Mouse (Mus musculus): ENCODE data around the gene Akap12. TPM values are rescaled to one million over a fixed set of nuclear protein-coding genes. Genes with fewer than 3 reads are reported as not detected.
A peak's percentile ranks its signal among the peaks of the same experiment; 100 is the strongest.

The Akap12 gene
- polyA plus RNA-seq, 1 experiment, result 14.1 TPM

DNA sequence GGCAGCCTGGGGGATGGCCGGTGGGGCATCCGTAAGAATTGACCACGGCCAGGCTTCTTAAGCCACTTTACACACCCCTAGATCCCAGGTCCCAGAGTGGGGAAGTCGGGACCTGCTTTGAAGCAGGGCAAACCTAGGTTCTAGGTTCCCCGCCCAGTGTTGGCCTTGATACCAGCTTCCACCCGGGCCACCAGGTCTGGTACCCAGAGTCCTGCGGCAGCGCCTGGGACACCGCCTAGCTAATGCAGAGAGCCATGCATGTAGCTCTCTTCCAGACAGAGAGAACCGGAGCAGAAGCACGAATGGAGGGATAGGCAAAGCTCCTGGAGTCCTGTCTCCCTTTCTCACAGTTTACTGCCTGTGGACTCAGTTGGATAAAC lies 741 bp downstream of the Akap12 start:
- Histone ChIP-seq H3K27ac (replicated peaks; ENCODE audit: low read depth, low read length) (no peak overlapping the region), H3K4me1 (ENCODE audit: control insufficient read depth, insufficient read depth, insufficient read length, low read length) (no peaks in the 10 kb centered on the region), H3K4me3 (ENCODE audit: insufficient read depth, low read depth, low read length) (peak overlapping the region; percentile 57)

DNA sequence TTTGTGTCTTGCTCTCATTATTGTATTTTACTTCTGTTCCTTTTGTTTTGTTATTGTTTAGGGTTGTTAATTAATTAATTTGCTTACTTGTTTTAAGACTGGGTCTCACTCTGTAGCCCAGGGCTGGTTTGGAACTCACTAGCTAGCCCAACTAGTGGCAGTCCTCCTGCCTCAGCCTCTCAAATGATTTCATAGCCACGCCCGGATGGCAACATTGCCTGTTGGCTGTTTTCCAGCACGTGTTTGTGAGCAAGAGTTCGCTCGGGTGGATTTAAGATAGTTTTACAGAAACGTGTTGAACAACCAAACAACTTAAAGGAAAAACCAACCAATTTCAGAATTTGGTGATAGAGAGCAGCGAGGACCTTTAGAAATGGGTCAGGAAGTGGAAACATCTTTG lies 1.3 kb downstream of the Akap12 start:
- no peak overlapping the region for H3K27ac ChIP-seq (replicated peaks; ENCODE audit: low read depth, low read length)
- H3K4me3 ChIP-seq (ENCODE audit: insufficient read depth, low read depth, low read length), result no peak overlapping the region
- no peaks in the 10 kb centered on the region for H3K4me1 ChIP-seq (ENCODE audit: control insufficient read depth, insufficient read depth, insufficient read length, low read length)

DNA sequence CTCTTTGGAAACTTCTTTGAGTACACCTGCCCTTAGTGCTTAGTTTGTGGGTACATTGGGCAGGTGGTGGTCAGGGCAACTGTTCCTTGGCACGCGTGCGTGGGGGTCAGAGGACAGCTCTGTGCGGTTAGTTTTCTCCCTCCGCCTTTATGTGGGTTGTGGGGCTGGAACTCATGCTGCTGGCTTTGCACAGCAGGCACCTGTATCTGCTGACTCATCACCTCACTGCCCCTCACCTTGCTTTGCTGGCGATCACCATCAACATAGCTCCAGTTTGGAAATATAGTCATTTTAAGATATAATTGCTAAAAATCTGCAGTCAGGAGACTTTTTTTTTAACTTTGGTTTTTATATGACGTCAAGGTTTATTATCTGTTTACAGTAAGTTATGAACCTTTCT lies 2.0 kb downstream of the Akap12 start:
- no peaks in the 10 kb centered on the region for H3K4me1 ChIP-seq (ENCODE audit: control insufficient read depth, insufficient read depth, insufficient read length, low read length)

DNA sequence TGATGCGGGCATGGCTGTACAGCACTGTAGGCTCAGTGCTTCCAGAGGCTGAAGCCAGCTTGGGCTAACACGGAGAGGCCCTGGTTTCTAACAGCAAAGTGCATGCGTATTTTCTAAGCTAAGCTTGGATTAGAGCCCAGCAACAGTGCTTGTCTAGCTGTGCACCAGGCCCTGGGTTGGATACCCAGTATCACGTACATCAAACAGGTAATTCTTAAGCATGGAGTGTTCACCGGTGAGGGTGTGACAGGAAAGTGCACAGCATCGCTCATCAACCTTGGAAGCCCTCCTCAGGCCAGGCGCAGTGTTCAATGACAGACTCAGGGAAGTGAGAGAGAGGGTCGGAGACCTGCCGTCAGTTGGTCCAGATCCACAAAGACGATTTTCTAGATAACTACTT lies 9.4 kb downstream of the Akap12 start:
- Histone ChIP-seq H3K27ac (replicated peaks; ENCODE audit: low read depth, low read length) (no peak overlapping the region), H3K4me1 (ENCODE audit: control insufficient read depth, insufficient read depth, insufficient read length, low read length) (no peaks in the 10 kb centered on the region), H3K4me3 (ENCODE audit: insufficient read depth, low read depth, low read length) (no peak overlapping the region)

More for the DNA sequence above, 2.0 kb downstream of the Akap12 start:
- Histone ChIP-seq H3K4me3 (ENCODE audit: insufficient read depth, low read depth, low read length) (no peak overlapping the region), H3K27ac (replicated peaks; ENCODE audit: low read depth, low read length) (no peak overlapping the region)

DNA sequence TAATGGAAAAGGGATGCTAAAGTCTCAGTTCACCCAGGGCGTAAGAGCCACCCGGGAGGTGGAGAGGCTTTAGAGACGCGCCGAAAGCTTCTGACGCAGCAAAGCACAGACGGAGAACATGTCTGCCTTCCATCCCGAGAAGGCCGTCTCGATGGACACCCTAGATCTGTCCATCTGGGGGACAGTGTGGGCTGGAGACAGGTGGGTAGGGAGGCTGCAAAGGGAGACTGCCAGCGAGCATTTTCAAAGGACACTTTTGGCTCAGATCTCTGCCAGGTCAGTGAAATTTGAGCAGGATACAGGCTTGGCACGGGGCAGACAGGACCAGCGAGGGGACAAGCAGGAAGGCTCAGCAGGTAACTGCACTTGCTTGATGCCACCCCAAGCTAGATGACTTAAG lies 9.9 kb downstream of the Akap12 start:
- H3K27ac ChIP-seq (replicated peaks; ENCODE audit: low read depth, low read length), result no peak overlapping the region
- H3K4me3 ChIP-seq (ENCODE audit: insufficient read depth, low read depth, low read length), result no peak overlapping the region
- H3K4me1 ChIP-seq (ENCODE audit: control insufficient read depth, insufficient read depth, insufficient read length, low read length), result no peaks in the 10 kb centered on the region

DNA sequence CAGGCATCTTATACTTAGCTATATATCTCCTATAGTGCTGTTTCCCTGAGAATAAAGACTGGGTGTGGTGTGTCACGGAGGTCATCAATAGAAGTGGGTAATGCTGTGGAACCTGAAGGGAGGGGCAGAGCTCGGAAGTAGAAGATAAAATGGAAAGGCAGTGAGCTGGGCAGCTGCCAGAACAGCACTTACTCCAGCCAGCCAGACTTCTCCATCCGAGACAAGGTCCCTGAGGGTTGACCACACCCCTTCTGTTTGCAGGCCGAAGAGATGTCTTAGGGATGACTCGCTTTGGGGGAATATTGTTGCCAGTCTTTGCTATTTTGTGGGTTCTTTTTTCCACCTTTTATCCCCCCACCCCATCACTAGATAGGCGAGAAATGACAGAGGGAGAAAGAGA lies 11.9 kb downstream of the Akap12 start:
- Histone ChIP-seq H3K27ac (replicated peaks; ENCODE audit: low read depth, low read length) (no peak overlapping the region), H3K4me3 (ENCODE audit: insufficient read depth, low read depth, low read length) (no peak overlapping the region), H3K4me1 (ENCODE audit: control insufficient read depth, insufficient read depth, insufficient read length, low read length) (no peaks in the 10 kb centered on the region)

DNA sequence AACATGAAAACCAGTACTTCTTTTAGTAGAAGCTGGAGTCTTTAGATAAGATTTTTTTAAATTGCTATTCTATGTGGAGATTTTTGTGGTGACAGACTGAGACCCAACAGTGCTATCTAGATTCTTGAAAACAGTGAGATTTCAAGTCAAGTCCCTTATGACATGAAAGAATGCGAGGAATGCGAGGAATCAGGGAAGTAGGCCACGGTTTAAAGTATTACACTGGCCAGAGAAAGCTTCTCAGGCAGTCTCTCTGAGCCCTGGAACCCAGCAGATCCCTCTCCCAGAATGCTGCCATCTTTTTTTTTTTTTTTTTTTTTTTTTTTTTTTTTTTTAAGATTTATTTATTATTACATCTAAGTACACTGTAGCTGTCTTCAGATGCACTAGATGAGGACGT lies 16.2 kb downstream of the Akap12 start:
- H3K27ac ChIP-seq (replicated peaks; ENCODE audit: low read depth, low read length), result no peak overlapping the region
- H3K4me1 ChIP-seq (ENCODE audit: control insufficient read depth, insufficient read depth, insufficient read length, low read length), result no peaks in the 10 kb centered on the region
- no peak overlapping the region for H3K4me3 ChIP-seq (ENCODE audit: insufficient read depth, low read depth, low read length)

DNA sequence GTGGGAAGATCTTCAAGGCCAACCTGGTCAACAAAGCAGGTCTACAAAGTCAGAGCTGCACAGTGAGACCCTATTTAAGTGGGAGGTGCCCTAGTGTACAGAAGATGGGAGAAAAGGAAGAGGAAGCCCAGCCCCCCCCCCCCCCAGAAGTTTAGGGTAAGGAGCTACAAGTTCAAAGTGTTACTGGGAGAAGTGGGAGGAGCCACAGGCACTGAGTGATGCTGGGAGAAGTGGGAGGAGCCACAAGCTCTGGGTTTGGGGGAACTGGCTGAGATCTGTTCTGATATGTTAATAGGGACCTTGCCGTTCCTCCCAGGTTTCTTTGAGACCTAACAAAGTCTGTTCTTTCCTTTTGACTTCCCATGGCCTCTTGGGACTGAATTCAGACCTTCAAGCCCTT lies 18.6 kb downstream of the Akap12 start:
- H3K4me3 ChIP-seq (ENCODE audit: insufficient read depth, low read depth, low read length), result no peak overlapping the region
- no peaks in the 10 kb centered on the region for H3K4me1 ChIP-seq (ENCODE audit: control insufficient read depth, insufficient read depth, insufficient read length, low read length)
- no peak overlapping the region for H3K27ac ChIP-seq (replicated peaks; ENCODE audit: low read depth, low read length)

DNA sequence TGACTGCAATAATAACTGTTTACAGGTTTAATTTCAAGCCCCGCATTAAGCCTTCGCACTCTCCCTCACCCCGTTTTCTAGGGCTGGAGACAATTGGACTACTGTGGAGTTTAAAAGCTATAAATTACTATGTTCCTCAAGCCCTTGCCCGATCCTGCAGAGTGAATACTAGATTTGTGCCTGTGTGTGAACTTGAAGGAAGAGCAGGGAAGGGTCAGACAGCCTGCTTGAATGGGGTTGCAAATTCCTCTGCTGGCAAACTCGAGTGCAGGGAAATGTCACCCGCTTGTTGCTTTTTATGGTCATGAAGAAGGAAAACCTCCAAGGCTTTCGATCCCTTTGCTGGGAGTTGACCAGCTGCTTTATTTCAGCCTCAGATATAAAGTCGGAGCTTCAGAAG lies 19.6 kb downstream of the Akap12 start:
- H3K27ac ChIP-seq (replicated peaks; ENCODE audit: low read depth, low read length), result no peak overlapping the region
- H3K4me3 ChIP-seq (ENCODE audit: insufficient read depth, low read depth, low read length), result no peak overlapping the region
- H3K4me1 ChIP-seq (ENCODE audit: control insufficient read depth, insufficient read depth, insufficient read length, low read length), result no peaks in the 10 kb centered on the region

DNA sequence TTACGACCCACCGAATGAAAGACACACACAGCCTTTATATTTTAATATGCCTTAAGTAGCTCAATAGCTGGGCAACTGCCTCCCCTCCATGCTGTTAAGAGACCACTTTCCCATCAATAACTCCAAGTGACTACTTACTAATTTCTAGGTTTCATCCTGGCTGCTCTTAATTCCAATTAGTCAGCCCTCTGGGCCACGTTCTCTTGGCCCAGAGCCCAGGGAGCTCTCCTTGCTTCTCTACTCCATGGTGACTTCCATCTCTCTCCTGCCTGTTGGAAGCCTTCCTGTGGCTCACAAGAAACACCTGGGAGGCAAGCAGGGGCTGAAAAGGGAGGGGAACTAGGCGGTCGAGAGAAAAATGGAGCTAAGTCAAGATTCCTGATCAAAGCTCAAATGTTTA lies 23.0 kb downstream of the Akap12 start:
- H3K27ac ChIP-seq (replicated peaks; ENCODE audit: low read depth, low read length), result no peak overlapping the region
- H3K4me1 ChIP-seq (ENCODE audit: control insufficient read depth, insufficient read depth, insufficient read length, low read length), result 0 out of 2 replicates have a peak, but pooled peaks cover 3% of the 10 kb centered on the region
- no peak overlapping the region for H3K4me3 ChIP-seq (ENCODE audit: insufficient read depth, low read depth, low read length)

DNA sequence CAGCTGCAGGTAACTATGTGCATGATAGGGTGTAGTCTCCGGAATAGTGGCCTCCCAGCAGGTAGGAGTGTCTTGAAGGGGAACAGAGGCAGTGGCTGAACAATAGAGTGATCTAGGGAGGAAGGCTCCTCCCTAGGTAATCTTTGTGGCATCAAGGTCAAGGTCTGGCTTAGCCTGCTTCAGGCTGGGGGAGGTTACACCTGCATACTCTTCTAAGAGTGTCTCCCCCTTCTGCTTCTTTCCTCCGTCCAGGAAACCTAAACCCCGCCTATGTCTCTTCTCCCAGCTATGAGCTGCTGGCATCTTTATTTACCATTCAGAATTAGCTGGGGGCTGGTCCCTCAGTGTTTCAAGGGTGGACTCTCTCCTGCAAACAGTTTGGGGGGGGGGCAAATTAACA lies 23.5 kb downstream of the Akap12 start:
- Histone ChIP-seq H3K27ac (replicated peaks; ENCODE audit: low read depth, low read length) (no peak overlapping the region), H3K4me3 (ENCODE audit: insufficient read depth, low read depth, low read length) (no peak overlapping the region), H3K4me1 (ENCODE audit: control insufficient read depth, insufficient read depth, insufficient read length, low read length) (0 out of 2 replicates have a peak, but pooled peaks cover 3% of the 10 kb centered on the region)

DNA sequence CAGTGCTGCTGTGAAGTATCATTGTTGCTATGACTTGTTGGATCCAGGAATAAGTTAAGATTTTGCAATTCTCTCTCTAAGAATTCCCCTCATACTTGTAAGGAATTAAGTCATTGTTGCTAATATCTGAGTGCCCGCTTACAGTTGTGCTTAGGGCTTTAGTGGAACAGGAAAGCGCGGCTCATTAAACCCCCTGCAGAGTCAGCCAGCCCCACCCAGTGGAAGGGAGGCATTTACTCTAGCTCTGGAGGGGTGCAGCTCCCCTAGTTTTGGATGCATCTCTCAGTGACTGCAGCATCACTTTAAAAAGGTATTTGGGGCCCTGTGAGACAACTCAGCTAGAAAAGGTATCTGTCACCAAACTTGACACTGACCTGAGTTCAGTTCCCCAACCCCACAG lies 24.0 kb downstream of the Akap12 start:
- Histone ChIP-seq H3K27ac (replicated peaks; ENCODE audit: low read depth, low read length) (no peak overlapping the region), H3K4me1 (ENCODE audit: control insufficient read depth, insufficient read depth, insufficient read length, low read length) (0 out of 2 replicates have a peak, but pooled peaks cover 3% of the 10 kb centered on the region), H3K4me3 (ENCODE audit: insufficient read depth, low read depth, low read length) (no peak overlapping the region)

DNA sequence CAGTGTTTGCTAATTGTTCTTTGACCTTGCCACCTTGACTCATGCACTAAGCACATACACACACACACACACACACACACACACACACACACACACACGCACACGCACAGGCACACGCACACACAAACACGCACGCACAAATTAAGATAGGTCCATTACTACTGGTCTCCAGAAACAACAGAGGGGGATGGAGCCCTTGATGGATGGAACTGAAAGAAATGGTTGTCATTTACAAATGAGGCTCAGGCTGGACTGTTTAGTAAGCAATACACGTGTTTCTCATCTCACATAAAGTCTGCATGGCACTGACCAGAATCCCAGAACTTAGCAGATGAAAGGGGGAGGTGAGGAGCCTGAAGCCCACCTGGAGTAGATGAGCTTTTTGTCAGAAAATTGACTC lies 24.4 kb downstream of the Akap12 start:
- Histone ChIP-seq H3K27ac (replicated peaks; ENCODE audit: low read depth, low read length) (no peak overlapping the region), H3K4me1 (ENCODE audit: control insufficient read depth, insufficient read depth, insufficient read length, low read length) (0 out of 2 replicates have a peak, but pooled peaks cover 3% of the 10 kb centered on the region), H3K4me3 (ENCODE audit: insufficient read depth, low read depth, low read length) (no peak overlapping the region)

DNA sequence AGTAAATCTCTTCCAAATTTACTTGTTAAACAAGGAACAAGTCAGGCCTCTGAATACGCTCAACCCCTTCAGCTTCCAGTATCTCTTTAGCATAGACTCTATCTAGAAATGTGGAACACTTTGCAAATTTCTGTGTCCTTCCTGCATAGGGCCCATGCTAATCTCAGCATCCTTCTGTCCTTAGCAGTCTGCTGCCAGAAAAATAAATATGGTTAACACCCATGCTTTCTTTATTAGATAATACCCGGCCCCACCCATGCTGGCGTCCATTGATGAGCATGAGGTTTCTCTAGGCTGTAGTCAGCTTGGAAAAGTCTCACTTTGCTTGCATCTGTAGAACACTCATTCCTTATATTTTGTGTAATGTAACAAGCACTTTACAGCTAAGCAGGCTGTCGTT lies 27.2 kb downstream of the Akap12 start:
- no peak overlapping the region for H3K4me3 ChIP-seq (ENCODE audit: insufficient read depth, low read depth, low read length)
- H3K27ac ChIP-seq (replicated peaks; ENCODE audit: low read depth, low read length), result no peak overlapping the region
- 0 out of 2 replicates have a peak, but pooled peaks cover 3% of the 10 kb centered on the region for H3K4me1 ChIP-seq (ENCODE audit: control insufficient read depth, insufficient read depth, insufficient read length, low read length)

DNA sequence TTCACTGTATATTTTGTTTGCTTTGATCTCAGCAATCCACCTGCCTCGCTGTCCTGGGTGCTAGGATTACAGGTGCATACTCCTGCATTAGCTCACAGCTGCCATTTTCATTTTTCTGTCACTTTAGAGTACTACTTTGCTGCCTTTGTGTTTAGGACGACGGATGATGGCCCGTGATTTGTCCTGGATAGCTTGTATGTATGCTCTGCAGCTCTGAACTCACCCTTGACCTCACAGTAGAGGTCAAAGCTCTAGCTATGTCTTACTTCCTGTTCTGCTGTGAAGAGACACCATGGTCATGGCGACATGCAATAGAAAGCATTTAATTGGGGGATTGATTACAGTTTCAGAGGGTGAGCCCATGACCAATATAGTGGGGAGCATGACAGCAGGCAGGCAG lies 37.4 kb downstream of the Akap12 start:
- Histone ChIP-seq H3K4me1 (ENCODE audit: control insufficient read depth, insufficient read depth, insufficient read length, low read length) (no peaks in the 10 kb centered on the region), H3K27ac (replicated peaks; ENCODE audit: low read depth, low read length) (no peak overlapping the region), H3K4me3 (ENCODE audit: insufficient read depth, low read depth, low read length) (no peak overlapping the region)

DNA sequence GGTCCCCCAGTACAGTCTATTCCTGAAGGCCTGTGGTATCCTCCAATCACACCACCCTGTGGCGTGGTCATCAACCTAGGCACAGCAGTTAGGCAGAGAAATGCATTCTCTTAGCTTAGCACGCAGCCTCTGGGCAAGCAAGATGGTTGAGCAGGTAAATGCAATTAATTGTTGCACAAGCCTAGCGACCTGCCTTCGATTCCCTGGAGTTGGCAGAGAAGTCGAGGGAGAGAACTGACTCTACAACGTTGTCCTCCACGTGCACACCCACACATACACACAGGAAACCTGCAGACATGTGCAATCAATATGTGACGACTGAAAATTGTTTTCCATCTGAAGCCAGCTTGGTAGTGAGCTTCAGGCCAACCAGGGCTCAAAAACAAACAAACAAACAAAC lies 57.7 kb downstream of the Akap12 start:
- H3K4me1 ChIP-seq (ENCODE audit: control insufficient read depth, insufficient read depth, insufficient read length, low read length), result no peaks in the 10 kb centered on the region
- no peak overlapping the region for H3K27ac ChIP-seq (replicated peaks; ENCODE audit: low read depth, low read length)
- no peak overlapping the region for H3K4me3 ChIP-seq (ENCODE audit: insufficient read depth, low read depth, low read length)

DNA sequence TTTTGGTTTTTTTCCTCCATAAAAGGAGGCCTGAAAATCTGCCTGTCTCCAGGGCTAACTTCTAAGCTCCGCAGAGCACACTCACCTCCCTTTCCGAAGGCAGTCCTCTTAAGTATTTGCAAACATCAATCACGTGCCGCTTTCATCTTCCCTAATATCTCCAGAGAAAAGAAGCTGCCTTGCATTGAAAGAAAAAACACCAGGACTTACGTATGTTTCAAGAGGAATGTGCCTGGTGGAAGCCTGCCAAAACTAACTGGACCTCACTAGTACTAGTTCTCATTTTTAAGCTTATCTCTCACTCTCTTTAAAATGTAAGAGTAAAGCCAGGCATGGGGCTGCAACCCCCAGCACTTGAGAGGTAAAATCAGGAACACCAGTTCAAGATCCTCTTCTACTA lies 59.4 kb downstream of the Akap12 start:
- Histone ChIP-seq H3K27ac (replicated peaks; ENCODE audit: low read depth, low read length) (no peak overlapping the region), H3K4me3 (ENCODE audit: insufficient read depth, low read depth, low read length) (no peak overlapping the region), H3K4me1 (ENCODE audit: control insufficient read depth, insufficient read depth, insufficient read length, low read length) (no peaks in the 10 kb centered on the region)

All from brown adipose tissue, adult 24 weeks (tissue).